In the genomic region with DNA sequence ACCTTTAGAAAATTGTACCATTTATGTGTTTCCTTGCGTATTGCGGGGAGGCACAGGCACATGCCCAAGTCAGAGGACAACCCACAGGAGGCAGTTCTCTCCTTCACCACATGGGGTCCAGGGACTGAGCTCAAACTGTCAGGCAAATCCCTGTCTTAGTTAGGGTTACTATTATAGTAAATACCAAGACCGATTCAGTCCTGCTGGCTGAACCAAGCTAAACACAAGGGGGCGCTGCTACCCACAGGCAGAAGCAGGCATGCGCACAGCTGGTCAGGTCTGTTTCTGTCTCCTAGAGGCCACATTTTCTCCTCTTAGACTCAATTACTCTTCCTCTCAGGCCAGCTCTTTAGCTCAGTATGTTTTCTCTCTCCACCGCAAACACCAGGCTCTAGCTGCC, we compare ENCODE assay signal across 8 mouse cellular contexts. TPM values are rescaled to one million over a fixed set of nuclear protein-coding genes. Genes with fewer than 3 reads are reported as not detected.
DNase-seq lines count a peak whose midpoint lies in the region; ATAC-seq and TF ChIP-seq lines count a peak whose summit lies in the region.

No protein-coding gene starts in this region.

- ATAC-seq in kidney, embryonic 16.5 days (ENCODE audit: low FRiP score, low TSS enrichment): no peak

- no peak for TF ChIP-seq POLR2A in bone marrow macrophage, adult 2 months (IDR thresholded peaks at IDR 0.05; ENCODE audit: borderline replicate concordance, low read depth, low read length)
- TF ChIP-seq POLR2A in liver, adult 2 months (IDR thresholded peaks at IDR 0.05; ENCODE audit: extremely low read depth, insufficient read depth, low read length): no peak

- TF ChIP-seq CTCF in bone marrow macrophage, adult 2 months (IDR thresholded peaks at IDR 0.05; ENCODE audit: low read depth, low read length): peak; percentile 39; the same call in 1 of the 2 replicates
- peak; percentile 67 for TF ChIP-seq CTCF in gastrocnemius, adult 2 months (IDR thresholded peaks at IDR 0.05)
- peak; percentile 72 for TF ChIP-seq CTCF in liver, adult 2 months (IDR thresholded peaks at IDR 0.05; ENCODE audit: low read depth, low read length)

- 44% methylated on average over 6 of the region's 6 CpGs for WGBS in kidney, embryonic 16.5 days
- WGBS in liver, adult 2 months: 61% methylated on average over 6 of the region's 6 CpGs

- no peaks in the 10 kb centered on the region for H3K36me3 ChIP-seq in kidney, embryonic 16.5 days (ENCODE audit: insufficient read depth, low read length)
- H3K36me3 ChIP-seq in liver, adult 2 months (ENCODE audit: control insufficient read depth, insufficient read depth, low read length): no peaks in the 10 kb centered on the region

- no peak overlapping the region for H3K4me2 ChIP-seq in kidney, embryonic 16.5 days (replicated peaks; ENCODE audit: low read depth, low read length)

- H3K79me2 ChIP-seq in liver, adult 2 months (ENCODE audit: control insufficient read depth, insufficient read depth, low read length): no peaks in the 10 kb centered on the region

- intact Hi-C loops in gastrocnemius, adult 2 months (cut with DNase I): no loop called here

- H3K9ac ChIP-seq in kidney, embryonic 16.5 days (replicated peaks; ENCODE audit: low read length): no peak overlapping the region
- no peak overlapping the region for H3K9ac ChIP-seq in liver, adult 2 months (ENCODE audit: low read depth, low read length)

- H3K4me1 ChIP-seq in kidney, embryonic 16.5 days (ENCODE audit: insufficient read depth, low read length): no peaks in the 10 kb centered on the region; the same call in none of the 2 replicates
- H3K4me1 ChIP-seq in bone marrow macrophage, adult 2 months (ENCODE audit: control insufficient read depth, insufficient read depth, low read length): 0 out of 2 replicates have a peak, but pooled peaks cover 2% of the 10 kb centered on the region
- no peaks in the 10 kb centered on the region for H3K4me1 ChIP-seq in liver, adult 2 months (ENCODE audit: control insufficient read depth, insufficient read depth, low read length)

- H3K9me3 ChIP-seq in kidney, embryonic 16.5 days (ENCODE audit: low read length): no peaks in the 10 kb centered on the region

- no peak overlapping the region for H3K4me3 ChIP-seq in kidney, embryonic 16.5 days (ENCODE audit: low read length)
- H3K4me3 ChIP-seq in bone marrow macrophage, adult 2 months (ENCODE audit: insufficient read depth, low read length): no peak overlapping the region
- no peak overlapping the region for H3K4me3 ChIP-seq in gastrocnemius, adult 2 months
- H3K4me3 ChIP-seq in liver, adult 2 months (ENCODE audit: insufficient read depth, low read depth, low read length): no peak overlapping the region

- DNase-seq in kidney, adult 11 months: peak; percentile 24
- DNase-seq in ES-CJ7 (ENCODE audit: low read depth, low spot score): peak; percentile 99
- DNase-seq in gastrocnemius, adult 2 months: peak; percentile 67
- peak; percentile 19 for DNase-seq in liver, adult 2 months (ENCODE audit: extremely low read depth, low read depth, low spot score)
- DNase-seq in retina, embryonic 14.5 days (ENCODE audit: low spot score): peak; percentile 73
- no peak for DNase-seq in Muller cell, postnatal 12 days (ENCODE audit: inconsistent ontology term)

- H3K27ac ChIP-seq in kidney, embryonic 16.5 days (ENCODE audit: low read length): no peak overlapping the region
- H3K27ac ChIP-seq in bone marrow macrophage, adult 2 months (ENCODE audit: insufficient read depth, low read depth, low read length): no peak overlapping the region
- H3K27ac ChIP-seq in gastrocnemius, adult 2 months: no peak overlapping the region
- no peak overlapping the region for H3K27ac ChIP-seq in liver, adult 2 months (replicated peaks; ENCODE audit: insufficient read depth, low read depth, low read length)

- H3K27me3 ChIP-seq in kidney, embryonic 16.5 days (ENCODE audit: insufficient read depth, low read length): no peaks in the 10 kb centered on the region
- no peaks in the 10 kb centered on the region for H3K27me3 ChIP-seq in liver, adult 2 months (ENCODE audit: control insufficient read depth, insufficient read depth, low read length)

RNA-seq across cellular contexts. Expression of a gene that starts 56.8 kb away (rescaled TPM):
- polyA plus RNA-seq in kidney, embryonic 16.5 days (2015; fragmentation: Nextera tagmentation; extraction: Ambion mirVana): 370 and 375 TPM in 2 replicates
- 176 and 195 TPM in 2 replicates for polyA plus RNA-seq in bone marrow macrophage, adult 2 months (2012; ENCODE audit: insufficient read depth, insufficient read length, missing spikeins)
- total RNA-seq in gastrocnemius, adult 2 months (2021): 10 to 100 TPM; 50.3 to 69.0 TPM
- total RNA-seq in liver, adult 2 months (2014; rRNA removed): 39.9 and 55.1 TPM in 2 replicates
- 7.5 and 8.1 TPM in 2 replicates for polyA plus RNA-seq in liver, adult 2 months (2012; rRNA removed)

Comparison
In these comparisons a context has a peak if more than half of its experiments do, and no peak if none do; other contexts are left out.
1. RNA of a gene that starts 56.8 kb away (polyA plus RNA-seq): 370 to 375 TPM in kidney, embryonic 16.5 days and 176 to 195 TPM in bone marrow macrophage, adult 2 months; 7.5 to 8.1 TPM in liver, adult 2 months; every median in the first group is over 10 times any median in the second.
2. Peak in every context shown above with its lines, with median percentiles within 50 percentile points of each other: CTCF ChIP-seq.